Mouse (Mus musculus) CH12.LX (cell line): ENCODE data around the gene Htr1f.

ENCODE experiments used
- CHD1 ChIP-seq: IDR thresholded peaks from 2 replicates; pipeline ENCODE4 v1.6.1; 2012; ENCODE audit warnings: low read depth, low read length, improper control_type of control experiment, inconsistent platforms
- CTCF ChIP-seq, 2 experiments: IDR thresholded peaks in 1 of 2; conservative IDR thresholded peaks in 1 of 2; 2 replicates each; pipeline ENCODE4 v1.5.1; 2011 to 2012; ENCODE audit warnings: low read depth in 2 of 2, low read length in 2 of 2, improper control_type of control experiment in 1 of 2, inconsistent platforms in 1 of 2, mild to moderate bottlenecking in 1 of 2, moderate library complexity in 1 of 2
- E2F4 ChIP-seq: IDR thresholded peaks from 2 replicates; pipeline ENCODE4 v1.6.1; 2011; ENCODE audit warnings: low read depth, low read length, improper control_type of control experiment; ENCODE audit not compliant: insufficient replicate concordance
- EP300 ChIP-seq: IDR thresholded peaks from 2 replicates; pipeline ENCODE4 v1.6.1; 2011; ENCODE audit warnings: low read length, improper control_type of control experiment
- MAX ChIP-seq: IDR thresholded peaks from 2 replicates; pipeline ENCODE4 v1.6.1; 2011; ENCODE audit warnings: low read length, improper control_type of control experiment
- POLR2A ChIP-seq: IDR thresholded peaks from 2 replicates; pipeline ENCODE4 v1.6.1; 2011; ENCODE audit warnings: low read depth, mild to moderate bottlenecking, improper control_type of control experiment, low read length
- POLR2AphosphoS2 ChIP-seq: IDR thresholded peaks from 2 replicates; pipeline ENCODE4 v1.6.1; 2011; ENCODE audit warnings: low read depth, low read length, improper control_type of control experiment
- RAD21 ChIP-seq: IDR thresholded peaks from 2 replicates; pipeline ENCODE4 v1.6.1; 2011; ENCODE audit warnings: low read depth, mild to moderate bottlenecking, low read length, improper control_type of control experiment, moderate library complexity
- SIN3A ChIP-seq: IDR thresholded peaks from 2 replicates; pipeline ENCODE4 v1.6.1; 2012; ENCODE audit warnings: low read length, improper control_type of control experiment, inconsistent platforms
- USF1 ChIP-seq: IDR thresholded peaks from 2 replicates; pipeline ENCODE4 v1.6.1; 2014; ENCODE audit warnings: low read depth, mild to moderate bottlenecking, inconsistent platforms, low read length, improper control_type of control experiment

GRCm38 (mm10) chr16:64875384-64875783 lies 230.3 kb downstream of the Htr1f start:
- TF ChIP-seq POLR2AphosphoS2 (no peak), SIN3A (no peak), USF1 (no peak), POLR2A (no peak), CTCF (conservative IDR thresholded peaks at IDR 0.05 in 1 of 2, IDR thresholded peaks at IDR 0.05 in 1 of 2; ENCODE audit: low read depth in 2 of 2, low read length in 2 of 2) (no peak), MAX (no peak), EP300 (no peak), RAD21 (no peak), E2F4 (no peak), CHD1 (no peak)
